Mouse (Mus musculus): Measurements from ENCODE around the gene Chic2. TPM values are rescaled to one million over a fixed set of nuclear protein-coding genes. Genes with fewer than 3 reads are reported as not detected.
A peak's percentile ranks its signal among the peaks of the same experiment; 100 is the strongest.

Chic2 gene
- polyA plus RNA-seq, 1 experiment, result 16.5 TPM

DNA sequence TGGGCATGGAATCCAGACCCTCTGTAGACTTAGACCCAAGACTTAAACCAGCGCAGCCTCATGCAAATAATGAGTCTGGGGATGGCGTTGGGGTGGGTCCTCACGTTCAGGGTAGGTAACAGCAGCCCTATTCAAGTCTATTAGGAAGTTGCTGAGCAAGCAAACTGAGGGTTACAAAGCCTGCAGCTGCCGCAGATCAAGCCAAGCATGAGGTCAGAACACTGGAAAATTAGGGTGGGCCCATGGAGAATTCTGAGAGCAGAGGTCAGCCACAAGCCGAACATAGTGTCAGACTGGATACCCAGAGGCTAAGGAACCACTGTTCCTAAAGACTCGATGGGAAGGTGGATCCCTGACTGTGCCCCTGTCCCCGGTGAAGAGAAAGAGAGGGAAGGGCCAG is 73.2 kb downstream of the Chic2 start:
- Histone ChIP-seq H3K4me1 (ENCODE audit: control insufficient read depth, insufficient read depth, insufficient read length, low read length) (peaks cover 7% of the 10 kb centered on the region), H3K4me3 (ENCODE audit: insufficient read depth, low read depth, low read length) (no peak overlapping the region), H3K27ac (replicated peaks; ENCODE audit: low read depth, low read length) (no peak overlapping the region)

DNA sequence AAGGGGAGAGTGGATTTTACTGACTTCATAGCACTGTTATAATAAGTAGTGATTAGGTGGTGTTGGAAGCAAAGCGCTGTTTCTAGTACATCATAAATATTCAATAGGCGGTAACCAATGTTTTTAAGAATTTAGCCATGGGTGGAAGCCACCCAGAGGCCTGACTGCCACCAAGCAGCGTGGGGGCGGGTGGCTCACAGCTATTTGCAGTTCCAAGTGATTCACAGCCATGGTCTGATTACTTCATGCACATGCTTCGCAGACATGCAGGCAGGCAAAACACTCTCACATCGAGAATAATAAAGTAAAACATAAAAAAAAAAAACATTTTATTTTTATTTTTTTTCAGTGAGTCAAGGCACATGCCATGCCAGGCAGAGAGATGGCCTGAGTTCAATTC is 75.2 kb downstream of the Chic2 start:
- Histone ChIP-seq H3K27ac (replicated peaks; ENCODE audit: low read depth, low read length) (no peak overlapping the region), H3K4me1 (ENCODE audit: control insufficient read depth, insufficient read depth, insufficient read length, low read length) (peaks cover 1% of the 10 kb centered on the region; the same call in 1 of the 2 replicates), H3K4me3 (ENCODE audit: insufficient read depth, low read depth, low read length) (no peak overlapping the region)

DNA sequence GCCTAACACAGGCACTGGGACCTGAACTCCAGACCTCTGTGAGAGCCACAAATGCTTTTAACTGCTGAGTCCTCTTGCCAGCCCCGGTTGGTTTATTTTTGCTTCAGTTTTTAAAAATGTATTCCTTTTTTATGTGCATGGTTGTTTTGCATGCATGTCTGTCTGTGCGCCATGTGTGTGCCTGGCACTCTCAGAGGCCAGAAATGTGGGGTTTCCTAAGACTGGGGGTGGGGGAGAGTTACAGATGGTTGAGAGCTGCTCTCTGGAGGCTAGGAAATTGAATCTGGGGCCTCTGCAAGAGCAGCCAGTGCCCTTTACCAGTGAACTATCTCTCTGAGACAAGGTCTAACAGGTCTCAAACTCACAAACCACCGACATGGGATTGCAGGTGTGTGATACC is 76.7 kb downstream of the Chic2 start:
- no peaks in the 10 kb centered on the region for H3K4me1 ChIP-seq (ENCODE audit: control insufficient read depth, insufficient read depth, insufficient read length, low read length)
- H3K27ac ChIP-seq (replicated peaks; ENCODE audit: low read depth, low read length), result no peak overlapping the region
- H3K4me3 ChIP-seq (ENCODE audit: insufficient read depth, low read depth, low read length), result no peak overlapping the region

DNA sequence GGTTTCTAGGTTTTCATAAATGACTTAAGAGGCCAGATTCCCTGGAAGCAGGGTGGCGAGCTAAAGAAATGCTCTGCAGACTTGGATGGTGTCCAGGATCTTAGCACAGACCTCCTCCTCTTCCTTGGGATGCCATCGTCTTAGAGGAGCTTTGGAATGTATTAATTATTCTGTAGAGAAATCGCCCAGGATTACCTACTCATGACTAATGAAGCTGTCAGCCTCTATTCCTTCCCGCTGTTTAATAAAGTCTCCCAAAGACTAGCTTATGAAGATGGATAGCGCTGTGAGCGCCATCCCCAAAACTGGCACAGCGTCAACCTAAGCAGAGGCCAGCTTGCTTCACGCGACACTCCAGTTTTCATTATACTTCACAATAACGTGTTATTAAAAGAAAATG is 77.7 kb downstream of the Chic2 start:
- Histone ChIP-seq H3K4me1 (ENCODE audit: control insufficient read depth, insufficient read depth, insufficient read length, low read length) (no peaks in the 10 kb centered on the region), H3K27ac (replicated peaks; ENCODE audit: low read depth, low read length) (no peak overlapping the region), H3K4me3 (ENCODE audit: insufficient read depth, low read depth, low read length) (no peak overlapping the region)

DNA sequence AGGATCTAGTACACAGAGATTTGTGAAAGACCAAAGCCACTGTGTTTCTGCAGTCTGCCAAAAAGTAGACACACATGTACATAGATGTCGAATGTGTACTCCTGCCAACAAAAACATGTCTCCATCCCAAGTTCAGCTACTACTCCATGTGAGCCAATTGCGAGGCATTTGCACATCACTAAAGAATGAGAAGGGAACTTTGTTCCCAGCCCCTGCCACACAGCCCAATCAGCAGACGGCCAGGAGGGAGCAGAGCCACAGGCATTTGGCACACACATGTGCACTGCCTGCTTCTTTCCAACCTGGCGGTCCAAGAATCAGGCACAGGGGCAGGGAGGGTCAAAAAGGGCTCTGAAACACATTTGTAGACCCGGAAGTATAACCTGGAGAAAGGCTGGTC is 81.8 kb downstream of the Chic2 start:
- Histone ChIP-seq H3K4me3 (ENCODE audit: insufficient read depth, low read depth, low read length) (no peak overlapping the region), H3K4me1 (ENCODE audit: control insufficient read depth, insufficient read depth, insufficient read length, low read length) (no peaks in the 10 kb centered on the region), H3K27ac (replicated peaks; ENCODE audit: low read depth, low read length) (no peak overlapping the region)

DNA sequence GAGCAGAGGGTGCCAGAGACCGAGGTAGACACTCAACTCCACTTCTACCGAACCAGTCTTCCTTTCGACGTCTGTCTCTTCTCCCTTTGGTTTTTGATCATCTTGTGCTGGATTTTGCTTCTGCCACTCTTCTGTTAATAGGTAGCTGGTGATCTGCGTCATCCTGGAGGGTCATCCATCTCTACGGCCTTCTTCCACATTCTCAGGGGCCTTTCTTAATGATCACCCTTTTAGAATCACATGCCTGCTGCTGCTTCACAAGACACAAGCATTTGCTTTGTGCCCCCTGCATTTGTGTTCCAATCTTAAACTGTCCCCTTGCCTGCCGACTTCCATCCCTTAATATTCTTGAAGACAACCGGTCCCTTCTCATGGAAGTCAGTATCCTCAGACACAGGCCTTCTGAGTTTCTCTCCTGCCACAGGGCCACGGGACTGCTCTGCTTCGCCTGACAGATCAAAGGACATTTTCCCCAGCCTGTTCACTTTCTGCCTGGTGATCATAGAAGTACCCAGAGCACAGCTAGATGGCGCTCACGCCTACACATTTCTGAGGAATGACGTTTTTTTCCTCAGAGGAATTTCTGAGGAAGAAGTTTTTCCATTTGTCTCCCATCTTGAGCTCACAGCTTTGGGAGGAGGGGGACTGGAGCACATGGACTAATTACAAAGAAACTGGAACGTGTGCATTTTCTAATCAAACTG is 83.6 kb downstream of the Chic2 start:
- Histone ChIP-seq H3K27ac (replicated peaks; ENCODE audit: low read depth, low read length) (no peak overlapping the region), H3K4me1 (ENCODE audit: control insufficient read depth, insufficient read depth, insufficient read length, low read length) (peaks cover 6% of the 10 kb centered on the region), H3K4me3 (ENCODE audit: insufficient read depth, low read depth, low read length) (no peak overlapping the region)

DNA sequence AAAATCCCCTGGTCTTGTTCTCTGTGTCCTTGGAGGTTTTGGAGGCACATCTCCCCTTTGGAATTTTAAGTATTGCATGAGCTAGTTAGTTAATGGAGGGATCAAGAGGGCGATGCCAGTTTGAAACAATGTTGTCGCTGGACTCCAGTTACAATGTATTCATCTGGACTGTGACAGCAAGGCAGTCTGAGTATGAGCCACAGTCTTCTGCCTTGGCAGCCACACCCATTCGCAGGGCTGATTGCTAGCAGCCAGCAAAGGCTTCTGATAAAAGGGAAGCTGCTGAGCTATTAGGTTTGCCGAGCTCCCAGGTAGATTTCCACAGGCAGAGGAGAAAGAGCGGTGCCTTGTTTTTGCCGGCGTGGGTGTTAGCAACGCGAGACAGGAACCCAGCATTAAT is 84.3 kb downstream of the Chic2 start:
- Histone ChIP-seq H3K27ac (replicated peaks; ENCODE audit: low read depth, low read length) (no peak overlapping the region), H3K4me1 (ENCODE audit: control insufficient read depth, insufficient read depth, insufficient read length, low read length) (peaks cover 6% of the 10 kb centered on the region), H3K4me3 (ENCODE audit: insufficient read depth, low read depth, low read length) (no peak overlapping the region)

DNA sequence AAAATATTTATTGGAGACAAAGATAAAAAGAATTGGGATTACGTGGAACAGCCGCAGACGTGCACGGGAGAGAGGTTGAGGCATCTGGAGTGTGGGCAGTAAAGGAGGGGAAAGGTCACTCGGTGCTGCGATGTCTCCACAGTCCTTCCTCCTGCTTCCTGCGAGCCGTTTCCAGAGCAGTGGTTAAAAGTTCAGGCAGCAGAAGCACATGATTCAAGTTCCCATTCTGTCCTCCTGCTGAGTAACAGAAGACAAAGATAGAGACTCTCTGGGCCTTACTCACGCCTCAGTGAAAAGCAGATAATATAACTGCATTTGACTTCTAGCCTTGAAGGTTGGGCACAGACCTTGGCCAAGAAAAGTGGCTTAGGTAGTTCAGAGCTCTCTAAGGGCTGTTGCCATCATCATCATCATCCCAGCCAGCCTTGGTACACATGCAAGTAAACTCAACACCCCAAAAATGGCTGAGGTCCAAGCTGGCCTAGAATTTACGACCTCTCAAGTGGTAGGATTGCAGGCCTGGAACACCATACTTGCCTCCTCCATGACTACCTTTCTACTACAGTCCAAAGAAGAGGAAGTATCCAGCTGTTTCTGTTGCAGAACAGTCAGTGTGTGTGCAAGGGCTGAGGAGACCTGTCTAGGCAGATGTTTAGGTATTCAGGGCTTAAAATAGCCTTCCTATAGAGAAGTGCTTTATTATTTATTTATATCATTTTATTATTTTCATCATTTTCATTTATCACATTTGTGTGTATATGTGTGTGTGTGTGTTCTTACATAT is 87.1 kb downstream of the Chic2 start:
- Histone ChIP-seq H3K4me3 (ENCODE audit: insufficient read depth, low read depth, low read length) (no peak overlapping the region), H3K27ac (replicated peaks; ENCODE audit: low read depth, low read length) (peak overlapping the region; percentile 35; the same call in 1 of the 2 replicates), H3K4me1 (ENCODE audit: control insufficient read depth, insufficient read depth, insufficient read length, low read length) (peaks cover 6% of the 10 kb centered on the region)

DNA sequence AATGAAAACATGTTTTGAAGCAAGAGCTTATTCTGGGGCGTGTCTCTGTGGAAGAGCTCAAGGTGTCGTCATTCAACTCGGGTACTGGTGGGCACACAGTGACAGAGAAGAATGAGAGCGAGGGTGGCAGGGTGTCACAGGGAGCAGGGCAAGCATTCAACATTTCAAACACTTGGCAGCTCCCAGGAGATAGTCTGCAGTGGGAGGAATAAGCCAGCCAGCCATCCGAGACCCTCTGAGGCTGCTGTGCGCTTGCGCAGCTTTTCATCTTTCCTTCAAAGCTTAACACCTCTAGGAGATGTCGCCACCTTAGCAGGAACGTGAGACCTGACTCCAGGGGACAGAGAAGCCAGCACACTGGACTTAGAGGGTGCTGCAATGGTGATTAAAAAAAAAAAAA is 88.2 kb downstream of the Chic2 start:
- H3K4me3 ChIP-seq (ENCODE audit: insufficient read depth, low read depth, low read length), result no peak overlapping the region
- H3K27ac ChIP-seq (replicated peaks; ENCODE audit: low read depth, low read length), result no peak overlapping the region
- H3K4me1 ChIP-seq (ENCODE audit: control insufficient read depth, insufficient read depth, insufficient read length, low read length), result peaks cover 6% of the 10 kb centered on the region

DNA sequence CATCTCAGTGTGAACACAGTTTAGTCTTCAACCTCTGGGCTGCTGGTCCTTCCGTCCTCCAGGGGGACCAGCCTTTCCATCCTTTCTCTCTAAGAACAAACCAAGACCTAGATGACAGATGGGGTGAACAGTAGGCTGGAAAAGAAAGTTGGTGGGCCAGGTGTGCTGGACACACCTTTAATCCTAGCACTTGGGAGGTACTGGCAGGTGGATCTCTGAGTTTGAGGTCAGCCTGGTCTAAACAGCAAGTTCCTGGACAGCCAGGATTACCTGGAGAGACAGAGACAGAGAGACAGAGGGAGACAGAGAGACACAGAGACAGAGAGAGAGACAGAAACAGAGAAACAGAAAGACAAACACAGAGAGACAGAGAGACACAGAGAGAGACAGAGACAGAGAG is 89.0 kb downstream of the Chic2 start:
- H3K4me1 ChIP-seq (ENCODE audit: control insufficient read depth, insufficient read depth, insufficient read length, low read length), result peaks cover 6% of the 10 kb centered on the region

DNA sequence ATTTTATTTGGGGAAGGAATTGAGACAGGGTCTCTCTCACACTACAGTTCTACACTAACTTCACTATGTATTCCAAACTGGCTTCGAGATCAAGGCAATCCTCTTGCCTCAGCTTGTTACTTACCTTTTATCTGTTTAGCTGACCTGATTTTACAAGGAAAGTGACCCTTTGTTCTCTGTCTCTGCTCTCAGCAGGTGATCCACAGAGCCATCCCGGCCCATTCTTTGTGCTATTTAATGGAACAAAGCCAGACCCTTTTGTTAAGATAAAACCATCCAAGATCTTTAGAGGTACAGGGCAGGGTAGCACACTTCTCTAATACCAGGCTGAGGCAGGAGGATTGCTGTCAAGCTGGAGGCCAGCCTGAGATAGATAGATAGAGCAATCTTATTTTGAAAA is 91.6 kb downstream of the Chic2 start:
- H3K4me3 ChIP-seq (ENCODE audit: insufficient read depth, low read depth, low read length), result no peak overlapping the region
- no peak overlapping the region for H3K27ac ChIP-seq (replicated peaks; ENCODE audit: low read depth, low read length)

More for the DNA sequence above, 89.0 kb downstream of the Chic2 start:
- Histone ChIP-seq H3K27ac (replicated peaks; ENCODE audit: low read depth, low read length) (no peak overlapping the region), H3K4me3 (ENCODE audit: insufficient read depth, low read depth, low read length) (no peak overlapping the region)

DNA sequence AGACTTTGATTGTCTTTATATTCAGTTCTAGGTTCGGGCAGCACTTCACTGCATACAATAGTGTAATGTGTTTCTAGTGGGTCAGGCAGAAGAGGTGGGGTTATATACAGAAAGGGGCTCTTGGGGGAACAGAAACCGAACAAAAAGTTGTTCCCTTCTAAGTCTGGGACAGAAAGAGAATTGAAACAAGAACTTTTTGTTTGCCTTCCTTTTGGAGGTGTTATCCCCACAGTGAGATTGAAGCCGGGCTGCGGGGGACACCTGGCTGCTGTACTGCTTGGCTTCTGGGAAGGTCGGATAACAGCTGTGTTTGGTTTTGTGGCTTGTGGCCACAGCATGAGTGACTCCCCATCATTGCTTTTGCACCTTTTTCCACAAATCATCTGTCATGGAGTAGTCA is 93.2 kb downstream of the Chic2 start:
- no peaks in the 10 kb centered on the region for H3K4me1 ChIP-seq (ENCODE audit: control insufficient read depth, insufficient read depth, insufficient read length, low read length)
- no peak overlapping the region for H3K4me3 ChIP-seq (ENCODE audit: insufficient read depth, low read depth, low read length)
- no peak overlapping the region for H3K27ac ChIP-seq (replicated peaks; ENCODE audit: low read depth, low read length)

More for the DNA sequence above, 91.6 kb downstream of the Chic2 start:
- H3K4me1 ChIP-seq (ENCODE audit: control insufficient read depth, insufficient read depth, insufficient read length, low read length), result peaks cover 6% of the 10 kb centered on the region

DNA sequence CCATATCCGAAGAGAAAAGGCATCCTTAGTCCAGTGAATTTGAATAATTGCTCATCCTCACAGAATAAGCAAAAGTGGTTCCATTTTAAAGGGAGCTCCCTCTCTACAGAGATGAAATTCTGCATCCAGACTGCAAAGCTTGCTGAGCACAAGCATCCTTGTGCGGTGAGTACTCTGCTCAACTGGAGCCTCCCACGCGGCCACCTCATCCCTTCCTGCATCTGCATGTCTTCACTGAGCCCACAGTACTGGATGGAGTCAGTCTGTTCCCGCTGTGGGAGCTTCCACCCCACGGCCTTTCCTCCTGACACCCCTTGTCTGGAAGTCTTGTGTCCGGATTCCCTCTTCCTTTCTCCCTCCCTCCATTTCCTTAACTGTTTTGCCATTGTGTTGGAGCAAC is 95.3 kb downstream of the Chic2 start:
- H3K4me1 ChIP-seq (ENCODE audit: control insufficient read depth, insufficient read depth, insufficient read length, low read length), result no peaks in the 10 kb centered on the region
- no peak overlapping the region for H3K4me3 ChIP-seq (ENCODE audit: insufficient read depth, low read depth, low read length)
- H3K27ac ChIP-seq (replicated peaks; ENCODE audit: low read depth, low read length), result no peak overlapping the region

DNA sequence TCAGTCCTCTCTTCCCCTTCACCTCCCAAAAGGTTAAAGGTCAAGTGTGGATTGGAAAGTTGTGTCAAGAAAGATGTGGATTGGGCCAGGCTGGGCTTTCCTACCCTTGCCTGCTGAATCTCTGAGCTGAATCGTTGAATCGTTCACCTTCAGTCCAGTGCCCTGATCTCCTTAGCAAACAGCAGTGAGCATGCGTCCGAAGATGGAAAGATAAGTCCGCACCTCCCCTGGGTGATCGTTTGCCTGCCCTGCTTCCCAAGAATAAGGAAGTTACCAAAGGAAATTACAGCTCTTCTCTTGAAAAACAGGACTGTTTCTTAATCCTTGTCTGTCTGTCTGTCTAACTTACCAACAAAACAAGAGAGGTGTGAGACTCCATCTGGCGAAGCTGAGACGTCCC is 96.1 kb downstream of the Chic2 start:
- Histone ChIP-seq H3K4me3 (ENCODE audit: insufficient read depth, low read depth, low read length) (no peak overlapping the region), H3K27ac (replicated peaks; ENCODE audit: low read depth, low read length) (no peak overlapping the region), H3K4me1 (ENCODE audit: control insufficient read depth, insufficient read depth, insufficient read length, low read length) (no peaks in the 10 kb centered on the region)

All from brown adipose tissue, adult 24 weeks (tissue).